Mouse (Mus musculus) Patski (cell line): ENCODE measurements around the gene Slain1. TPM values are rescaled to one million over a fixed set of nuclear protein-coding genes. Genes with fewer than 3 reads are reported as not detected.

Experiments used
- ATAC-seq: fragments of 100-300 bp; one replicate; pipeline ENCODE4 v1.8.0; 2021
- CTCF ChIA-PET: fragments of 350-600 bp; sonication (Branson Sonifier 250); formaldehyde crosslinking; loops from one replicate; lab custom pipeline; 2022; ENCODE audit warnings: inconsistent platforms; lab: Charles Lee
- POLR2A ChIA-PET: fragments of 350-600 bp; sonication (Branson Sonifier 250); formaldehyde crosslinking; loops from one replicate; lab custom pipeline; 2022; ENCODE audit warnings: antibody characterized with exemption, inconsistent platforms; lab: Charles Lee
- DNase-seq: peaks from one replicate; pipeline ENCODE4 v3.0.0-alpha.2; 2011; ENCODE audit warnings: low read depth, low spot score
- H3K27me3 ChIP-seq: fragments of 371-371 bp; one replicate; pipeline ENCODE4 v1.5.1; 2021
- CTCF ChIP-seq: fragments of 100-300 bp; IDR thresholded peaks from one replicate; pipeline ENCODE4 v1.5.1; 2021
- in situ Hi-C: fragments of 300-500 bp; cut with MboI; formaldehyde crosslinking; loops from 3 replicates; pipeline ENCODE4 v1.11.1; 2018; ENCODE audit warnings: low pct_unique_long_range_greater_than_20kb, mixed read lengths
- polyA plus RNA-seq: library from polyadenylated mRNA; unstranded; gene quantifications from one replicate; pipeline ENCODE4 v1.2.3, GENCODE M21; 2021

Gene Slain1
- polyA plus RNA-seq, 1 experiment from 2014 or later: 6.4 TPM

- in situ Hi-C loops: no loop called here
- DNase-seq (no peak), ATAC-seq (no peak)
- no peak for TF ChIP-seq CTCF
- POLR2A ChIA-PET: no interaction called here
- no peaks in the 10 kb centered on the region for H3K27me3 ChIP-seq
- CTCF ChIA-PET: no interaction called here
These were observed 16.4 kb downstream of the Slain1 start for GRCm38 (mm10) chr14:103666347-103666954.

- CTCF ChIA-PET: interaction anchor here (2.1 kb wide), 1 partner anchor 10 kb away, joined by 5 read pairs; no protein-coding TSS in a partner anchor
- no peaks in the 10 kb centered on the region for H3K27me3 ChIP-seq
- POLR2A ChIA-PET: no interaction called here
- DNase-seq (no peak), ATAC-seq (no peak)
- TF ChIP-seq CTCF: no peak
- in situ Hi-C loops: no loop called here
These were observed 17.0 kb downstream of the Slain1 start for GRCm38 (mm10) chr14:103667036-103667435.

GRCm38 (mm10) chr14:103679395-103680217, 29.6 kb downstream of the Slain1 start:
- no peaks in the 10 kb centered on the region for H3K27me3 ChIP-seq
- no peak for TF ChIP-seq CTCF
- in situ Hi-C loops: loop anchor here (5.0 kb wide), 1 partner anchor 127 kb away; no protein-coding TSS in a partner anchor
- DNase-seq: no peak
- POLR2A ChIA-PET: no interaction called here
- ATAC-seq: no peak
- CTCF ChIA-PET: no interaction called here

- H3K27me3 ChIP-seq: no peaks in the 10 kb centered on the region
- ChIA-PET POLR2A (no interaction called here), CTCF (interaction anchor here (0.9 kb wide), 1 partner anchor 140 kb away, joined by 3 read pairs; no protein-coding TSS in a partner anchor)
- no peak for DNase-seq
- no peak for ATAC-seq
- no peak for TF ChIP-seq CTCF
- in situ Hi-C loops: loop anchor here (5.0 kb wide), 1 partner anchor 128 kb away; no protein-coding TSS in a partner anchor
These were observed 30.3 kb downstream of the Slain1 start for GRCm38 (mm10) chr14:103680285-103680819.

GRCm38 (mm10) chr14:103682633-103683390, 32.8 kb downstream of the Slain1 start:
- ChIA-PET CTCF (no interaction called here), POLR2A (no interaction called here)
- in situ Hi-C loops: loop anchor here (5.0 kb wide), 1 partner anchor 131 kb away; no protein-coding TSS in a partner anchor
- ATAC-seq: no peak
- TF ChIP-seq CTCF: no peak
- no peaks in the 10 kb centered on the region for H3K27me3 ChIP-seq
- DNase-seq: no peak

GRCm38 (mm10) chr14:103686994-103687393, 37.0 kb downstream of the Slain1 start:
- no peak for TF ChIP-seq CTCF
- in situ Hi-C loops: no loop called here
- H3K27me3 ChIP-seq: no peaks in the 10 kb centered on the region
- CTCF ChIA-PET: no interaction called here
- no peak for ATAC-seq
- POLR2A ChIA-PET: no interaction called here
- DNase-seq: no peak

- peak; percentile 87 for TF ChIP-seq CTCF
- CTCF ChIA-PET: interaction anchor here (1.0 to 3.2 kb wide), 9 partner anchors 9 to 145 kb away, joined by 3 to 16 read pairs (median 6); no protein-coding TSS in a partner anchor
- no peaks in the 10 kb centered on the region for H3K27me3 ChIP-seq
- POLR2A ChIA-PET: no interaction called here
- ATAC-seq (peak; percentile 65), DNase-seq (peak; percentile 12)
- in situ Hi-C loops: no loop called here
These were observed 44.3 kb downstream of the Slain1 start for GRCm38 (mm10) chr14:103694295-103694694.

- no peak for DNase-seq
- no peak for ATAC-seq
- no peak for TF ChIP-seq CTCF
- POLR2A ChIA-PET: no interaction called here
- in situ Hi-C loops: no loop called here
- H3K27me3 ChIP-seq: no peaks in the 10 kb centered on the region
- CTCF ChIA-PET: interaction anchor here (1.2 to 3.2 kb wide), 6 partner anchors 10 to 147 kb away, joined by 3 to 16 read pairs (median 8); no protein-coding TSS in a partner anchor
These were observed 45.6 kb downstream of the Slain1 start for GRCm38 (mm10) chr14:103695620-103696019.

GRCm38 (mm10) chr14:103697101-103697500, 47.1 kb downstream of the Slain1 start:
- ATAC-seq (no peak), DNase-seq (no peak)
- POLR2A ChIA-PET: no interaction called here
- in situ Hi-C loops: no loop called here
- no peaks in the 10 kb centered on the region for H3K27me3 ChIP-seq
- TF ChIP-seq CTCF: no peak
- CTCF ChIA-PET: no interaction called here

- in situ Hi-C loops: no loop called here
- H3K27me3 ChIP-seq: no peaks in the 10 kb centered on the region
- POLR2A ChIA-PET: interaction anchor here (0.9 kb wide), 1 partner anchor 116 kb away, joined by 3 read pairs; no protein-coding TSS in a partner anchor
- TF ChIP-seq CTCF: no peak
- no peak for ATAC-seq
- CTCF ChIA-PET: interaction anchor here (1.3 kb wide), 1 partner anchor 10 kb away, joined by 3 read pairs; no protein-coding TSS in a partner anchor
- DNase-seq: no peak
These were observed 49.3 kb downstream of the Slain1 start for GRCm38 (mm10) chr14:103699308-103699707.
